Mouse (Mus musculus) frontal cortex, postnatal 25 days (tissue): ENCODE data around the gene Ikzf5.
"Not testable (repeated sequence)": the region's sequence is repeated elsewhere in the genome, so short reads cannot be mapped to it uniquely, and the experiment has no call there.

Experiments used
- DNase-seq, 2 experiments: peaks; one replicate each; pipeline ENCODE4 v3.0.0; 2022; ENCODE audit warnings: low spot score in 2 of 2

Ikzf5 gene

GRCm38 (mm10) chr7:131410416-131411058 lies at the start of gene Ikzf5, which contains the start of gene Acadsb:
TSS of gene Ikzf5 (minus strand) at chr7:131410521.
TSS of gene Acadsb (plus strand) at chr7:131410601.
- DNase-seq, result peak; percentile 98 to 99

GRCm38 (mm10) chr7:131456714-131457113 lies 46.4 kb upstream of the Ikzf5 start:
- DNase-seq, result no peak

GRCm38 (mm10) chr7:131437051-131437450 lies 26.7 kb upstream of the Ikzf5 start:
- DNase-seq, result no peak

- DNase-seq, result no peak
Measured at GRCm38 (mm10) chr7:131434276-131434675, 24.0 kb upstream of the Ikzf5 start.

GRCm38 (mm10) chr7:131432244-131432643 lies 21.9 kb upstream of the Ikzf5 start:
- DNase-seq, result peak; percentile 27 to 36

- DNase-seq, result no peak
Measured at GRCm38 (mm10) chr7:131427331-131427730, 17.0 kb upstream of the Ikzf5 start.

- DNase-seq, result no peak
Measured at GRCm38 (mm10) chr7:131424912-131425311, 14.6 kb upstream of the Ikzf5 start.

- DNase-seq, result no peak
Measured at GRCm38 (mm10) chr7:131417605-131418004, 7.3 kb upstream of the Ikzf5 start.

GRCm38 (mm10) chr7:131416742-131417141 lies 6.4 kb upstream of the Ikzf5 start:
- DNase-seq, result not testable (repeated sequence)

GRCm38 (mm10) chr7:131411941-131412270 lies 1.6 kb upstream of the Ikzf5 start:
- no peak for DNase-seq

- DNase-seq, result no peak
Measured at GRCm38 (mm10) chr7:131411221-131411940, 1.1 kb upstream of the Ikzf5 start.

- peak in 1 of 2 experiments; percentile 14 for DNase-seq
Measured at GRCm38 (mm10) chr7:131409988-131410385, 334 bp downstream of the Ikzf5 start.

GRCm38 (mm10) chr7:131409321-131409987 lies 867 bp downstream of the Ikzf5 start:
- no peak for DNase-seq

- DNase-seq, result not testable (repeated sequence)
Measured at GRCm38 (mm10) chr7:131391761-131392160, 18.6 kb downstream of the Ikzf5 start.

GRCm38 (mm10) chr7:131371880-131372651 lies 38.3 kb downstream of the Ikzf5 start:
- no peak for DNase-seq

GRCm38 (mm10) chr7:131371470-131371860 lies 38.9 kb downstream of the Ikzf5 start:
- DNase-seq, result no peak

GRCm38 (mm10) chr7:131370648-131371469 lies 39.5 kb downstream of the Ikzf5 start, which contains the start of gene Pstk:
TSS of gene Pstk (plus strand) at chr7:131371141.
- peak; percentile 84 for DNase-seq

GRCm38 (mm10) chr7:131364131-131364530 lies 46.2 kb downstream of the Ikzf5 start:
- no peak for DNase-seq

- DNase-seq, result peak; percentile 75 to 85
Measured at GRCm38 (mm10) chr7:131362615-131363300, 47.6 kb downstream of the Ikzf5 start, which contains the start of gene 2310057M21Rik. TSS of gene 2310057M21Rik (minus strand) at chr7:131362759.

- no peak for DNase-seq
Measured at GRCm38 (mm10) chr7:131362269-131362614, 48.1 kb downstream of the Ikzf5 start.
